Mouse (Mus musculus): Measurements from ENCODE around the gene Rsrp1.

Gene Rsrp1

DNA sequence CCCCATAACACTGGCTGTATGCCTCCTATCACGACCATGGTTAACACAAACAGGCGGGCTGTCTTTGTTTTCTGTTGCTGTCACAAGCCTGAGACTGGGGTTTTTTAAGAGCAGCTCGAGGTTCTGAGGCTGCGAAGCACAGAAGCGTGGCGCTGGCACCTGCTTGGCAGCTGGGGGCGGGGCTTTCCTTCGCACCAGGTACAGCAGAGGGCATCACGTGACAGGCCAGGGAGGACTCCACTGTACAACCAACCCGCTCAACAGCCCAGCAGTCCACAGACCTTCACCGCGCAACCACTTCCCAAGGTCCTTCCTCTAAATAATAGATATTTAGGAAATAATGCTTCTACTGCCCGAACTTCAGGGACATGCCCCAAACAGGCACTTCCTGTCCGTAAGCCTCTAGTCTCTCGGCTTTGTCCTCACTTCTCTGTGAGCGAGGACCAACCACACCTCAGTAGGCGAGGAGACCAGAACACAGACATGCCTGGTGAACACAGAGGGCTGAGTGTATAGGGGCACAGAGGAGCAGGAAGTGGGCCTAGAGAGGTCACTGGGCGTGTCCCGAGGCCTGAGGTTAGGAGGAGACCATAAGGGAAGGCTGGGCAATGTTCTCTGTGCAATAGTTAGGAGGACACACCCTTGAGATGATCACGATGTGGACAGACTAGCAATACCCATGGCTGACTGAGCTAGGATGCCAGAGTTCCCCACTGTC lies 44.7 kb downstream of the Rsrp1 start:
- no peak for DNase-seq (ENCODE audit: low spot score)

DNA sequence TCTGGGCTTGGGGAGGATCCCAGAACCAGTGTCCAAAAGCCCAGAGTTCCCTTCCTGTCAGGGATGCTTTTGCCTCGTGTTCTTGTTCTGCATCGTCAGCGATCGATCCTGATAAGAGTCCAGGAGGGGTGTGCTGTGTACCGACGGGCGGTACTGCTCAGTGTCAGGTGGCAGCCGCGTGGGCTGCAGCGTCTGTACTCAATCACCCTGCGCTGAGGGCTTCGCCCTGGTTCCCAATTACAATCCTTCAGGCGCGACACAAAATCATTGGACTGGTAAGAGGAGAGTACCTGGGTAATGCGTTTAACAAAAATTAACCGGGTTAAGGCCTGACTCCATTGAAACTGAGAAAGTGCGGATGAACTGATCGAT lies 45.2 kb downstream of the Rsrp1 start:
- DNase-seq (ENCODE audit: low spot score) = no peak

DNA sequence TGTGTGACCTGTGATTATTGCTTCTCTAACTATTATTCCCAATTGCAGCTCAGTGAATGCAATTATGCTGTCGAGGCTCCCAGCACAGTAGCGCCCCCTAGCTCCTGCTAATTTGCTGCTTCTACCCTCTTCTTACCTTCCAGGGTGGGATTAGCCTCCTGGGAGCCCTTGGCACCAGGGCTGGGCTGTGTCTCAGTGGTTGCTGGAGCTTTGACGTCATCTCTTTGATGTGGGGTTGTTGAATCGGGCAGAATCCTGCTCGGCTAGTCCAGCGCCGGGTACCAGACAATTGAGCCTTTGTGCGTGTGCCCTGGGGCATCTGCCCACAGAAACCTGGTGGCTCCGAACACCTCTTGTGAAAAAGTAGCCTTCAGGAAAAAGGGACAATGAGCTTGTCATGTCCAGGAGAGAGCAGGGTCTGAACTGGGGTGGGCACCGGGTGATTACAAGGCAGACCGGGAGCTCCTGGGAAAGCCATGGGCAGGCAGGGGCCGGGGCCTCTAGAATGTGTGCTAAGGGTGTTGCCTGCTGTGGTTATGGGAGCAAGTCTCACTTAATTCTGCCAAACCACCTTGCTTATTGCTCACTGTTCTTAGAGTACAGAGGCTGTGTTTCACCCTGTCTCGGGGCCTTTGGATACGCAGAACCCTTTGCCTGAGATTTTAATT lies 52.0 kb downstream of the Rsrp1 start:
- no peak for DNase-seq (ENCODE audit: low spot score)

DNA sequence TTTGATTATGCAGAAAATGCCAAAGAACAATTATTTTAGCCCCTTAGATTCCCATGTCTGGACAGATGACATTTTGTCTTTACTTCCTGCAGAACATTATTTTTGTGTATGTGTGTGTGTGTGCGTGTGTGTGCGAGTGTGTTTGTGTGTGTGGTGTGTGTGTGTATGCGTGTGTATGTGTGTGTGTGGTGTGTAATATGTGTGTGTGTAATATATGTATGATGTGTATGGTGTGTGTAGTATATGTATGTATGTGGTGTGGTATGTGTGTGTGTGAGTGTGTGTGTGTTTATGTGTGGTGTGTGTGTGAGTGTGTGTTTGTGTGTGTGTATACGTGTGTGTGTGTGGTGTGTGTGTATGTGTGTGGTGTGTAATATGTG lies 52.5 kb downstream of the Rsrp1 start:
- DNase-seq (ENCODE audit: low spot score) = no peak

Measured in left cerebral cortex, adult 11 months (tissue).